Mouse (Mus musculus) cerebellum, postnatal 4 days (tissue): ENCODE results near the gene Rgp1.
"Not testable (repeated sequence)": the region's sequence is repeated elsewhere in the genome, so short reads cannot be mapped to it uniquely, and the experiment has no call there.

Experiments used
- DNase-seq, 2 experiments: peaks; one replicate each; pipeline ENCODE4 v3.0.0; 2022; ENCODE audit warnings: low spot score in 2 of 2, mixed read lengths in 1 of 2

Rgp1 gene

GRCm38 (mm10) chr4:43578376-43579204 lies at the start of gene Rgp1, which contains the start of gene Gba2:
Gene Rgp1 (plus strand): TSS chr4:43578715.
Gene Gba2 (minus strand): TSS chr4:43578873.
- DNase-seq: peak; percentile 58 to 77

- DNase-seq: no peak
Observed at GRCm38 (mm10) chr4:43530081-43530501, 48.4 kb upstream of the Rgp1 start.

GRCm38 (mm10) chr4:43530581-43530980 lies 47.9 kb upstream of the Rgp1 start:
- peak; percentile 49 to 71 for DNase-seq

- DNase-seq: no peak
Observed at GRCm38 (mm10) chr4:43533270-43533669, 45.2 kb upstream of the Rgp1 start.

GRCm38 (mm10) chr4:43535628-43536027 lies 42.9 kb upstream of the Rgp1 start:
- DNase-seq: no peak

GRCm38 (mm10) chr4:43536031-43536430 lies 42.5 kb upstream of the Rgp1 start:
- DNase-seq: no peak

- no peak for DNase-seq
Observed at GRCm38 (mm10) chr4:43542044-43542443, 36.5 kb upstream of the Rgp1 start.

GRCm38 (mm10) chr4:43546375-43547047 lies 32.0 kb upstream of the Rgp1 start:
- DNase-seq: no peak

GRCm38 (mm10) chr4:43547160-43547559 lies 31.4 kb upstream of the Rgp1 start:
- no peak for DNase-seq

GRCm38 (mm10) chr4:43549055-43549454 lies 29.5 kb upstream of the Rgp1 start:
- no peak for DNase-seq

- DNase-seq: not testable (repeated sequence)
Observed at GRCm38 (mm10) chr4:43551854-43552253, 26.7 kb upstream of the Rgp1 start.

GRCm38 (mm10) chr4:43552437-43552836 lies 26.1 kb upstream of the Rgp1 start:
- no peak for DNase-seq

- DNase-seq: no peak
Observed at GRCm38 (mm10) chr4:43553891-43554290, 24.6 kb upstream of the Rgp1 start.

- DNase-seq: no peak
Observed at GRCm38 (mm10) chr4:43555926-43556325, 22.6 kb upstream of the Rgp1 start.

- no peak for DNase-seq
Observed at GRCm38 (mm10) chr4:43558028-43558630, 20.4 kb upstream of the Rgp1 start.

- DNase-seq: no peak
Observed at GRCm38 (mm10) chr4:43558631-43559356, 19.7 kb upstream of the Rgp1 start.

GRCm38 (mm10) chr4:43559519-43560242 lies 18.8 kb upstream of the Rgp1 start:
- no peak for DNase-seq

GRCm38 (mm10) chr4:43560243-43560611 lies 18.3 kb upstream of the Rgp1 start:
- no peak for DNase-seq

GRCm38 (mm10) chr4:43560976-43561375 lies 17.5 kb upstream of the Rgp1 start:
- no peak for DNase-seq

- no peak for DNase-seq
Observed at GRCm38 (mm10) chr4:43561436-43561996, 17.0 kb upstream of the Rgp1 start.
